Mouse (Mus musculus): ENCODE results near the gene Klf16. TPM values are rescaled to one million over a fixed set of nuclear protein-coding genes. Genes with fewer than 3 reads are reported as not detected.

Klf16 gene
- total RNA-seq, 2 experiments from 2014 or later = 14.2 to 16.5 TPM

- DNase-seq (ENCODE audit: low spot score in 2 of 2) = peak in 1 of 2 experiments; percentile 48
Measured at GRCm38 (mm10) chr10:80576351-80577194, 548 bp downstream of the Klf16 start.

DNA sequence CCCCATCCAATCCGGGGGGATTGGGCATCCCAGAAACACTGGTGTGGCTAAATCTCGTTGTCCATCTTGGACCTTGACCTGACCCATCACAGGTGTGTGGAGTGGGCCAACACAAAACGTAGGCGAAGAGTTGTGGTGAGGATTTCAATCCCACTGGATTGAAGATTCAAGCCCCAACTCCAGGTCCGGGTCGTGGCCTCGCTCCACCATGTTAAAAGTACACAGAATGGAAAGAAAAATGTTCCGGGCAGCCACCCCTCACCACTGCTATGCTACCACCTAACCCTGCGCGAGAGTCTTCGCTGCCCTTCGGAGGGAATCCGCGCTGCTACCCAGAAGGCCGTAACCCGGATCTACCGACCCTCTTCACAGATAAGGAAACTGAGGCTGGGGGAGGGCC lies 1.2 kb downstream of the Klf16 start:
- DNase-seq (ENCODE audit: low spot score in 2 of 2) = no peak

DNA sequence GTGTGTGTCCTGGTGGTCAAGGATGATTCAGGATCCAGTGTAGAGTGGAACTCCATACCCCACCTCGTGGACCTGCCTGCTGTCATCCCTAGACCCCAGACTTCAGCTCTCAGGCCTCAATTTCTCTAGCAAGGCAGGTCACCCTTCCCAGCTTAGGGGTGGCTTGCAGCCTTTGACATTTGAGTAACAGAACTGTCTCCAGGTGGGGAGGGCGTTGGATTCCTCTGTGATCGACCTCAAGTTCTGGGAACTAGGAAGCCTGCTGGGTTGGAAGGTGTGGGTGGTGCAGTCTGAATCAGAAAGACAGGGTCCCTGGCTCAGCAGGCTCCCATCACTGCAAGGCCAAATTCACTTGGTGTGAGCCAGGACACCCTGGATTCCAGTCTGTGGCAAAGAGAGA lies 2.2 kb downstream of the Klf16 start:
- DNase-seq (ENCODE audit: low spot score in 2 of 2) = no peak

DNA sequence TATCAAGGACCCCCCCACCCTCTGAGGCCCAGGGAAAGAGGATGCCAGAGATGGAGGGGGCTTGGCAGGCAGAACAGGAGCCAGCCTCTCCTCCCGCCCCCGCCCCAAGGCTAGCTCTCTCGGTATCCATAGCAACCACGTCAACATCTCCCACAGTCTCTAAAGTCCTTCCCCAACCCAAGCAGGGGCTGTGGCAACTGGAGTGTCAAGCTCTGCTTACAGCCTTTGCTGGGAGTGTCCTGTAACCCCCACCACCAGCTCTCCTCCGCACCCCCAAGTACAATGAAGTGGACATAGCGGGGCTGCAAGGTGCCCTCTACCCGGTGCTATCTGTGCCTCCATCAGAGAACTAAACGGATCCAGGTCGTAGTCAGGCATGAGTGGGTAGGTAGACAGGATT lies 3.2 kb downstream of the Klf16 start:
- DNase-seq (ENCODE audit: low spot score in 2 of 2) = no peak

GRCm38 (mm10) chr10:80572477-80572876 lies 4.6 kb downstream of the Klf16 start:
- DNase-seq (ENCODE audit: low spot score in 2 of 2) = no peak

- no peak for DNase-seq (ENCODE audit: low spot score in 2 of 2)
Measured at GRCm38 (mm10) chr10:80570871-80571836, 6.0 kb downstream of the Klf16 start.

DNA sequence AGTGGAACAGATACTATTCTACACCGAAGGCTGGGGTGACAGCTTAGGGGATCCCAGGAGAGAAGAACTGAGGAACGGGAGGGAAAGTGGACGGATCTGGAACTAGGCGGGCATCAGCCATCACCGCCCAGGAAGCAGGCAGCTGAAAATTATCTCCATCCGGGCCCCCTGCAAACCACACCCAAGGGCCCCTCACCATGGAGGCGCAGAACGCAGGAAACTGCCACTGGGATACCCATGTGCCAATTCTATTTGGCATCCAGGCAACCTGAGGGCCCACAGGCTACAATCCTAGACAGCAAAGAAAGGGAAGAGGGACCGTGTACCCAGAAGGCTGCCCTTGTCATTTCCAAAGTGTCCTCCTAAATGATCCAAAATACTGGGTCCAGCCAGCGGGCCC lies 6.7 kb downstream of the Klf16 start:
- no peak for DNase-seq (ENCODE audit: low spot score in 2 of 2)

- no peak for DNase-seq (ENCODE audit: low spot score in 2 of 2)
Measured at GRCm38 (mm10) chr10:80569664-80570066, 7.5 kb downstream of the Klf16 start.

DNA sequence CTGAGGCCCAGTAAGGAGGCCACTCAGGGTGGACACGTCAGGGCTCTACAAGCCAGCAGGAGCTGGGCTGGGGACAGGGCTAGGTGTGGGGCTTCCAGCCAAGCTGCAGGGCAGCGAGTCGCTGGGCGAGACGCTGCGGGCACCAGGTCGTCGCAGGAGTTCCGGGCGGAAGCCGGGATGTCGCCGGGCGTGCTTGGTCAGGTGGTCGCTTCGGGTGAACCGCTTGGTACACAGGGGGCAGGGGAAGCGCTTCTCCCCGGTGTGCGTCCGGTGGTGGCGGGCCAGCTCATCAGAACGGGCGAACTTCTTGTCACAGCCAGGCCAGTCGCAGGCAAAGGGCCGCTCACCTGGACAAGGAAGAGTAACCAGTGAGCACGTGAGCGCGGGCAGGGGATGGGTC lies 8.2 kb downstream of the Klf16 start:
- DNase-seq (ENCODE audit: low spot score in 2 of 2) = no peak

- peak; percentile 71 to 78 for DNase-seq (ENCODE audit: low spot score in 2 of 2)
Measured at GRCm38 (mm10) chr10:80566375-80567092, 10.6 kb downstream of the Klf16 start.

DNA sequence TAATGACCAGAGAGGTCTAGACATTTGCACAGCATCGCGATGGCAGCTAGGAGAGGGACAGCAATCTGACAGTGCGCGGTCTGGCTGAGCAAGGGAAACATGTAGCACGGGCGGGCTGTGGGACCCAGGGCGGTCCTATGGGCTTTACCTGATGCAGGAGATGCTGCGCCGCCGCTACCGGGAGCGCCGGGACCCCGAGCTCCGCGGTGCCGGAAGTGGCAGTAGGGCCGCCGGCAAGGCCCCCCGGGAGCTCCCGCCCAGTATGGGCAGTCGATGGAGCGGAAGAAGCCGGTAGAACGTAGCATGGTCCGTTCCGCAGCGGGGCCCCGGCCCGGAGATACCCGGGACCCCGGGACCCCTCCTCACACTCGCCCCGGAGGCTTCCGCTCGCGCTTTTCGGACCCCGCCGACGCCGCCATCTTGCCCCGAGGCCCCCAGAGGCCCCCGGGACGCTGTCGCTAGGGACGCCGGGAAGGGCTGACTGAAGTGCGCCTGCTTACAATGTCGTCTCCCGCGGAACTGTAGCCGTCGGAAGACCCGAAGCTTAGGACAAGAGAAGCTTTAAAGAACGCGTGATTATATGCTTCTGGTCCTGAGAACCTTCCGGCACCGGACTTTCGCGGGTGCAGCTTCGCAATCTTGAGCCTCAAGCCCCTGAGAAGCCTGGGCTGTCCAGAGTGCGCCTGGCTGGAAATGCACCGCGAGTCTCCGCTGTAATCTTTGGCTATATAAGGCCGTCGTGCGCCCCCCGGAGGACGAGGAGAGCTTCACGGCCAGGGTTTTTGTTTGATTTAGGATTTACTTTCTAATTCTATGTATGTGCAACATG lies 15.8 kb downstream of the Klf16 start, which contains the start of gene Rexo1:
Gene Rexo1, minus strand, starts transcription at position 445 of the 829 bp plus-strand sequence.
- peak; percentile 69 to 90 for DNase-seq (ENCODE audit: low spot score in 2 of 2)

DNA sequence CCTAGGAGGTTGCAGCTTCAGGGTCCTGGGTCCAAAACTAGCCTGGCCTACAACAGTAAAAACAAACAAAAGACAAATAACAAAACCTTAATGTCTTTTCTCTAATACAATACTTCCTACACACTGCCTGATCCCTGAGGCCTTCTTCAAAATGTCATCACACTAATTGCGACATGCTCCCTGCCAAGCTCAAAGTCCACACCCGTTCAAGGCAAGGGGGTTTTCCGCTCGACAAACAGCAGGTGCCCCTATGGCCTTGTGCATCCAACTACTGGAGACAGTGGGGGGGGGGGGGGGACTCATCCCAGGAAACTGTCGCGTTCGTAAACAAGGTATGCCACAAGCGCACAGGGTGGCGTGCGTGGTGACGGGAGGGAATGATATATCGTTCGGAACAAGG lies 16.5 kb downstream of the Klf16 start:
- no peak for DNase-seq (ENCODE audit: low spot score in 2 of 2)

GRCm38 (mm10) chr10:80559431-80559830 lies 17.7 kb downstream of the Klf16 start:
- no peak for DNase-seq (ENCODE audit: low spot score in 2 of 2)

DNA sequence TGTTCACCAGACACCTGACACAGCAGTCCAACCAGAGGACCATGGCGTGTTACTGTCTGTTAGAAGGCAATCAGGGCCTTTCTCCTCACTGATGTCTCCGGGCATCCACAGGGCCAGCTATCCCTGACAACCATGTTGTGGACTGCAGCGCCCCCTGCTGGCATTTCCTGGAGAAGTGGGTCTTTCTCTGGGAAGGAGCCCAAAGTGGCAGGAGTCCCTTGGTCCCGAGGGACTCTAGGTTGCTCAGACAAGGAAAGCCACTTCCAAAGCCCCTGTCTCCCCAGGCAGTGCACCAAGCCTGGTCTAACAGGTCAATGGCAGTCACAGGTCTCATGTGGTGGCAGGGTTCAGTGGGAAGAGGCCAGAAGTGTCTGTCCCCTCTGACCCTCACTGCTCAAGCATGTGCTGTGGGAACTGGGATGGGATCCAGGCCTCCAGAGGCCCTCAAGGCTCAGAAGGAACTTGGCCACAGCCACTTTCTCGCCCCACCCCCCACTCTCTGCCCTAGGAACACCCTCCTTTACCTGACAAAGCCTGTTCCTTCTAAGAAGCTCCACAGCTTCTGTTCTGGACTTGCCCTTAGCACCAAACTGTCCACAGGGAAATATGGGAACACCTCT lies 19.7 kb downstream of the Klf16 start:
- DNase-seq (ENCODE audit: low spot score in 2 of 2) = peak; percentile 78 to 88

DNA sequence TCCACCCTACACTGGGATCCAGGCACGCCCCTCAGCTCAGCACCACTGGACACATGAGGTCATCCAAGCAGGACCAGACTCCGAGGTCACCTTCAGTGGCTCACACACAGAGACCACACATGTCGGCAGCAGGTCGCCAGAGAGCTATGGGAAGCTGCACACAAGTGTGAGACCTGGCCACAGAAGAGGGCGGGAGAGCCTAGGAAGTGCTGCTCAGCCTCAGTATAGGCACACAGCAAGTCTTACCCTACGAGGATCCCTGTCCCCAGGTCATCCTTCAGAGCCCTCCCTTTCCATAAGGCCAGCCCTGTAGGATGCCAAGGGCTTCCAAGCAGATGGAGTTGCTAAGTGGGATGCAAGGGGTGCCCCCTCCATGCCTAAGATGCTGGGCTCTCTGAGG lies 23.1 kb downstream of the Klf16 start:
- DNase-seq (ENCODE audit: low spot score in 2 of 2) = no peak

DNA sequence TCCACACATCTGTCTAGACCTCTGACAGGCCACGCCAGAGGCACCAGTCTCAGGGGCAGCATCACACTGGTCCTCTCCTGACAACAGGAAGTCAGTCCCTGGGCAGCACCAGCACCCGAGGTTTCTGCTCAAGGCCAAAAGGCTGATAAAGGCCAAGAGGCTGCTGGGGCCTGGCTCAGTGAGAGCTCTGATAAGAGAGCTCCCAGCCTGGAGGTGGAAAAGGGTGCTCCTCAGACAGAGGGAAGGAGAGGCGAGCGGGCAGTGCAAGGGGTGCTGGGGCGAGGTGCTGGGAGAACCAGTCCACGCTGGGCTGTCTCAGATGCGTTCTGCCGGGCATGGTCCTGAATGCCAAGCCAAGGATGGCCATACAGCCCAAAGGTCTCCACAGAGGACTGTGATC lies 23.5 kb downstream of the Klf16 start:
- DNase-seq (ENCODE audit: low spot score in 2 of 2) = no peak

DNA sequence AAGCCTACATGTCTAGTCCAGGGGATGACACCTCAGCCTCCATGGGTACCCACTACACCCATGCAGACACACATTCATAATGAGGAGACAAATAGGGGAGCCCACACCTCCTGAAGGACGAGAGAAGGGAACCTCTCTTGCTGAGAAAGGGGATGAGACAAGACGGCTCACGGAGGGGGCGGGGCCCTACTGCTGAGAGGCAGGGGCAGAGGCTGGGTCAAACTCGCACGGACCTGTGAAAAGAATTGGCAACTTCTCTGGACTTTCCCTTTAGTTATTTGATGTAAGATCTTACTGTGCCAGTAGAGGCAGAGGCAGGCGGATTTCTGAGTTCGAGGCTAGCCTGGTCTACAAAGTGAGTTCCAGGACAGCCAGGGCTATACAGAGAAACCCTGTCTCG lies 24.8 kb downstream of the Klf16 start:
- DNase-seq (ENCODE audit: low spot score in 2 of 2) = no peak

DNA sequence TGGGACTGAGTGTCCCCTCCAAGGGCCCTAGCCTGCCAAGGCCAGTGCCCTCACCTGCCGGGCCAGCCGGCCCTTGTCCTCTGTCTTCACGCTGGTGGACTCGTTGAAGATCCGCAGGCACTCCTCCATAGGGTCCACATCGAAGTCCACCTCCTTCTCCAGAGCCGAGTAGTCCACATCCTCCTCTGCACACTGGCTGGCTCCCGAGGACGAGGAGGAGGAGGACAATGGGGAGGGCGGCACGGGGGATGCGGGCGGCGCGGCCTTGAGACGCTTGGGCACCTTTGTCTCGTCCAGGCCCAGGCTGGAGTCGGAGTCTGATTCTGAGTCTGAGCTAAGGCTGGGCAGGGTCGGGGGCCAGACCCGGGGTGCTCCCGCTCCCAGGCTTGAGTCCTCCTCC lies 27.8 kb downstream of the Klf16 start:
- DNase-seq (ENCODE audit: low spot score in 2 of 2) = no peak

DNA sequence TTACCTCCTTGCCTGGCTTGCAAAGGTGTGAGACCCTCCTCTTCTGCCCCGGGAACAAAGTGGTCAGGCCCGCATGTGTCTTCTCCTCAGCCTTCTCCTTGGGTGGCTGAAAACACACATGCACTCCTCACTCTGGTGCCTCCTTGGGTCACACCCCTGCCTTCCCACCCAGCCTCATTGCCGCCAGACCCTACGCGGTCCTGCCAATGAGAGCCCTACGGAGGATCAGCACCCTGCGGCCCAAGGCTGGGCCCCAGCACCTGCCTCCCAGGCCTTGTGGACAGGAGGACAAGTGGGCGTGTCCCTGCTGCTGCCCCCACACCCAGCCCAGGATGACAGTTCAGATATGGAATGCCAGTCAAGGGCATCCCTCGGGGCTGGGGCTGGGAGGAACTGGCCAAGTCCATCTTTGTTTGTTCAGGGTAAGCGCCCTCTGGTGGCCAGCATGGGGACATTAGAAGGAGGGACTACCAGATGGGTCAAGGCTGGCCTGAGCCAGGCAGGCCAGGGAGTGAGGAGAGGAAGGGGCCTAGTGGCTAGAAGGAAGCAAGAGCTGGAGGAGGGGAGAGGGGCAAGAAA lies 28.6 kb downstream of the Klf16 start:
- DNase-seq (ENCODE audit: low spot score in 2 of 2) = peak; percentile 60 to 77

DNA sequence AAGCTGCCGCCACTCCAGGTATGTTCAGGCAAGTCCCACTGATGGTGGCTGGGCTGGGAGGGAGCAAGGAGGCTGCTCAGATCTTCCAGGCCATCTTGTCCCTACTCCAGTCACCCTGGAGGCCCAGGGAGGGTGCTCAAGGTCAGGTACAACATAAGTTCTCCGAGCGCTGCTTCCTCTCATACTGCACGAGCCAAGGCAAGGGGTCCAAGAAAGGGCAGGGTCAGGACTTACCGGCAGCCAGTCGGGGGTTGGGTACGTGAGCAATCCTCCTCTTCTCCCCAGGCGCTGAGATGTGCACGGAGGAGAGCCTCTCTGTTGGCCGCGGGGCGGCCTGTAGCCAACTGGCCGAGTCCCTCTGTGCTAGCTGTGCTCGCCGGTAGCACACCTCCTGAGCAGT lies 29.6 kb downstream of the Klf16 start:
- no peak for DNase-seq (ENCODE audit: low spot score in 2 of 2)
